18 mouse cellular contexts compared by ENCODE assay signal in the genomic region with DNA sequence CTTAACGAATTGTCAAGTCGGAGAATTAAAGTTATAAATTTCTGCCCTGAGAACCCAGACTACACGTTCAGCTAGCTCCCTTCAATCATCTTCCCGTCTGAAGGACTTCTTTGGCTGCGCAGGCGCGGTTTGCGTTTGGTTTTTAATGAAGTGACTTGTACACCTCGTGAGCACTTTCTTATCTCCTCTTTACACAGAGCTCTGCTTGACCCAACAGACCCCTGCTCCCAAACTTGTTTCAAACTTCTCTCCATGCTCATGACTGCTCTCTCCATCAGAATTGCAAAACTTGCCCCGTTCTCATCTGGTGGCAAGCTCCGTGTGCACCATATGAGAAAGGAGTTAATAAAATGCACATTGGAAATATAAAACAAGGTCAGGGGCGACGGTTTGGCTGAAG.
"Had no signal": no experiment of that assay in that cellular context is flagged by ENCODE, and none has a peak within 500 bp of the region (broad histone marks: within the 10 kb centered on the region; RNA-seq: fewer than 3 reads in every experiment).

No protein-coding gene starts in this region.

- H3K4me2 ChIP-seq: intestine, embryonic 15.5 days; liver, embryonic 12.5 days; liver, embryonic 15.5 days; midbrain, embryonic 13.5 days had no signal

- H3K4me3 ChIP-seq: intestine, embryonic 15.5 days; layer of hippocampus, adult 2 months; liver, embryonic 12.5 days; liver, embryonic 15.5 days; megakaryocyte, embryonic 14.5 days; midbrain, embryonic 10.5 days; midbrain, embryonic 13.5 days had no signal

- DNase-seq: kidney, adult 18-20 months; kidney, adult 9 months; kidney, postnatal 14 days; layer of hippocampus, adult 9-11 months; liver; lung, adult 18-20 months; right cerebral cortex, postnatal 4 days; thymus, adult 2 months; thymus, postnatal 14 days; thymus, postnatal 4 days had no signal

- ATAC-seq: intestine, embryonic 15.5 days; liver, embryonic 12.5 days; midbrain, embryonic 13.5 days had no signal

- H3K9me3 ChIP-seq: intestine, embryonic 15.5 days; liver, embryonic 12.5 days; liver, embryonic 15.5 days; midbrain, embryonic 10.5 days; midbrain, embryonic 13.5 days had no signal

- H3K4me1 ChIP-seq: intestine, embryonic 15.5 days; liver, embryonic 12.5 days; liver, embryonic 15.5 days; megakaryocyte, embryonic 14.5 days had no signal

- H3K9ac ChIP-seq: intestine, embryonic 15.5 days; liver, embryonic 12.5 days; liver, embryonic 15.5 days; midbrain, embryonic 13.5 days had no signal

- H3K27ac ChIP-seq: intestine, embryonic 15.5 days; layer of hippocampus, adult 2 months; liver, embryonic 12.5 days; liver, embryonic 15.5 days; midbrain, embryonic 10.5 days; midbrain, embryonic 13.5 days; stomach, postnatal 0 days had no signal

- H3K27me3 ChIP-seq: intestine, embryonic 15.5 days; liver, embryonic 12.5 days; liver, embryonic 15.5 days; megakaryocyte, embryonic 14.5 days; midbrain, embryonic 13.5 days had no signal

- H3K36me3 ChIP-seq: intestine, embryonic 15.5 days; liver, embryonic 12.5 days; liver, embryonic 15.5 days; midbrain, embryonic 10.5 days; midbrain, embryonic 13.5 days had no signal
